Mouse (Mus musculus) brain, adult 2 months (tissue): ENCODE measurements around the gene Crtc3.

Source experiments
- DNase-seq: peaks from one replicate; pipeline ENCODE4 v3.0.0; 2011; ENCODE audit warnings: low read depth, low spot score

Crtc3 gene

GRCm38 (mm10) chr7:80688556-80689220, at the start of gene Crtc3:
Gene Crtc3 (minus strand): TSS chr7:80688877.
- DNase-seq = peak; percentile 77

- no peak for DNase-seq
These were observed 47.5 kb upstream of the Crtc3 start for GRCm38 (mm10) chr7:80736199-80736598.

DNA sequence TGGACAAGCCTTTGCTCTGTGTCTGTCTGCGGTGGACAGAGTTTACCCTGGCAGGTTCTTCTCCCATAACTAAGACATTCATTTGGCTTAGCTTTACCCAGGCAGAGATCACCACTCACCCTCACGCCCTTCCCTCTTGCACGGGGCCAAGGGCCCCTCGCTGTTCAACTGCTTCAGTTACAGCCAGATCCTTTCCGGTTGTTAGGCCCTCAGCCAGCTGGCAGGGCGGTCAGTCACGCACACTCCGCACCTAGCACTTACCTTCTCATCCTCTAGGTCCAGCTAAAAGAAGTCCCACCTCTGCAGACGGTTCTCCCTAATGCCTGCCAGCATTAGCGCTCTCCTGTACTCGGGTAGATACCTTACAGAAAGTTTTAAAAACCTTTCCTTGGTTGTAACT, 44.3 kb upstream of the Crtc3 start:
- DNase-seq = no peak

GRCm38 (mm10) chr7:80729662-80730061, 41.0 kb upstream of the Crtc3 start:
- DNase-seq = peak; percentile 78

- peak; percentile 84 for DNase-seq
These were observed 32.4 kb upstream of the Crtc3 start for GRCm38 (mm10) chr7:80721041-80721440.

GRCm38 (mm10) chr7:80719582-80719981, 30.9 kb upstream of the Crtc3 start:
- DNase-seq = no peak

DNA sequence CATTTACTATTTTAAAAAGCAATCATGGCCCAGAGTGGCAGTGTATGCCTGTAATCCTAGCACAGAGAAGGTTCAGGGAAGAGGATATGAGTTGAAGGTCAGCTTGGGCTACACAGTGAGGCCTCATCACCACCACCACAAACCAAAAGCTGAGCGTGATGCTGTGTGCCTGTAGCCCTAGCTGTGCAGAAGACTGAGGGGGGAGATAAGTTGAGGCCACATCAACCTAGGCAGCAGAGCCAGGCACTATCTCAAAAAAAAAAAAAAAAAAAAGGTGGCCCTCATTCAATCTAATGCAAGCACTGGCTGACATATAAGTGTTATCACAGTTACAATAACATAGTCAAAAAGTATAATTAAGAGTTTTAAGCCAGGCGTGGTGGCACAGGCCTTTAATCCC, 30.4 kb upstream of the Crtc3 start:
- DNase-seq = no peak

- DNase-seq = no peak
These were observed 29.8 kb upstream of the Crtc3 start for GRCm38 (mm10) chr7:80718471-80718870.

GRCm38 (mm10) chr7:80716758-80717157, 28.1 kb upstream of the Crtc3 start:
- no peak for DNase-seq

DNA sequence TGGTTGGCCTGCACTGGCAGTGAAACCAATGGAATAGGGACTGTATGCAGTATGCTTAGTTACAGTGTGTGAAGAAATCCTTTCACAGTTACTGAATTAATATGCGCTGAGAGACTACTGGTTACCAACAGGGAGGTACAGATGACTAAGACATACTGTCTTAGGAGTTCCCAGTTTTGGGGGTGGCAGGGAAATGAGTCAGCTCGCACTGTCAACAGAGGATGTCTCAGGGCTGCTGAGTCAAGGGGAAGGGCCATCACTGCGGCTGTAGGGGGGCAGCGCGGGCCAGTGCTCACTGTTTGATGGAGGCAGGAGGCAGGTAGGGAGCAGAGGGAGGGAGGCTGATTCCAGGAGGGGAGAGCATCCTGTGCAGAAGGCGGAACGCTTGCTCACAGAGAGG, 26.6 kb upstream of the Crtc3 start:
- peak; percentile 89 for DNase-seq

DNA sequence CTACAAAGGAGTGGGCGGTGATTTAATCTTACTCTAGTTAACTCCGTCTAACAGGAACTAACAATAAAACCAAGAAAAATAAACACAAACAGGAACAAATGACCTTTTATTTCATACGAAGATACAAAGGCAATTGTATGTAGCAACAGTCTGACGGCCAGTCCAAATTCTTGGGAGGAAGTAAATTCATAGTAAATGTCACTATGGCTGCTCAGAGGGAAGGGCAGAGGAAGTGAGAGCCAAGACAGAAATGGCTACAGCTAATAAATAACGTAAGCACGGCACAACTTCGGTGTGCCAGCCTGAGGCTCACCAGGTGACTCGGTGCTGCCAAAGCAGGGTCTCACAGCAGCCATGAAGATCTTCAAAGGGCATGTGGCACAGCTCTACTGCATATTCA, 22.8 kb upstream of the Crtc3 start:
- DNase-seq = no peak

- no peak for DNase-seq
These were observed 21.7 kb upstream of the Crtc3 start for GRCm38 (mm10) chr7:80710333-80710732.

- no peak for DNase-seq
These were observed 15.4 kb upstream of the Crtc3 start for GRCm38 (mm10) chr7:80704066-80704465.

DNA sequence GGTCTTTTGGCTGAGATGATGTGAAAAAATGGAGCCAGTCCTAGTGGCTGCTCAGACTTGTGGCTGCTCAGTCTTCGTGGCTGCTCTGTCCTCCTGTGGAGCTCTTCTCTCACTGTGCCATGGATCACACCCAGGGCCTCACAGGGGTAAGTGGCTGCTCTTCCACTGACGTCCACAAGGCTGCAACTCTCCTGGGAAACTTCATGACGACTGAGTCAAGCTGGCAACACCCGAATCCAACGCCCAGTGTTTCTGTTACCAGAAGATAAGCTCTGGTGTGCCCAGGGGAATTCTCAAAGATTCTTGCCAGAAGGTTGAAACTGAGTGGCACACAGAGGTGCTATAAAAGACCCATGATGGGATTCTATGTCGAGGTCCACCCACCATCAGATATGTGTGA, 13.8 kb upstream of the Crtc3 start:
- no peak for DNase-seq

DNA sequence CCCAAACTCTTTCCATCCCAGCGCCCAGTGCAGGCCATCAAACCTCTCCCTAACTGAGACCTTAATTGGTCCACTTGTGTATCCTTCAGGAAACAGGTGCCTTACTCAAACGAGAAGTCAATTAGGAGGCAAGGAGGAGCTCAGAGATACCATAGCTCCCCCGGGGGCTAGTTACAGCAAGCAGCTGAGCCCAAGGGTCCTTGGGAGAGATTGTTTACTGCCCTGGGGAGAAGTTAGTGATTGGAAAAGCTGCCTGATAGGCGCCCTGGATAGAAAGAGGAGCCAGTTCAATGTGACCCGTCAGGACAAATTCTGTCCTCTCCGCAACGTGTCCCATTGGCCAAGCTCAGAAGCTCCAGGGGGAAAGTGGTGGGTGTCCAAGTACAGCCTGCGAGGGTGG, 11.0 kb upstream of the Crtc3 start:
- DNase-seq = no peak

DNA sequence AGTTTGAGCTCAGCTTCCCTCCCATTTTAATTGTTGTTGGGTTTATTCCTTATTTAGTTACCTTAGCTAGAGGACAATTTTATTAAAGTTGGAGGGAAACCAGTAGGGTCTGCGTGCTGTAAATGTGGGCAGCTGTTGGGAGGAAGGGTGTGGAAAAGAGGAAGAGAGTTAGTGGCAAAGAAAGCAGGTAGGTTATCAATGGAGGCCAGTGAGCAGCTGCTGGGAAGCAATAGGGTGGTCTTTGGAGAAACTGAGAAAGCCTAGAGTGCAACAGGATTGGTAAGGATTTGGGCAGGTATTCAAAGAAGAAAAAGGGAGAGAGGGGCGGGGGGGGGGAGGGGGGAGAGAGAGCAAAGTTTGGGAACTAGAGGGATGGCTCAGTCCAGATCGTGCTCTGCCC, 10.3 kb upstream of the Crtc3 start:
- no peak for DNase-seq

- DNase-seq = no peak
These were observed 9.2 kb upstream of the Crtc3 start for GRCm38 (mm10) chr7:80697859-80698258.

GRCm38 (mm10) chr7:80696903-80697302, 8.2 kb upstream of the Crtc3 start:
- no peak for DNase-seq

DNA sequence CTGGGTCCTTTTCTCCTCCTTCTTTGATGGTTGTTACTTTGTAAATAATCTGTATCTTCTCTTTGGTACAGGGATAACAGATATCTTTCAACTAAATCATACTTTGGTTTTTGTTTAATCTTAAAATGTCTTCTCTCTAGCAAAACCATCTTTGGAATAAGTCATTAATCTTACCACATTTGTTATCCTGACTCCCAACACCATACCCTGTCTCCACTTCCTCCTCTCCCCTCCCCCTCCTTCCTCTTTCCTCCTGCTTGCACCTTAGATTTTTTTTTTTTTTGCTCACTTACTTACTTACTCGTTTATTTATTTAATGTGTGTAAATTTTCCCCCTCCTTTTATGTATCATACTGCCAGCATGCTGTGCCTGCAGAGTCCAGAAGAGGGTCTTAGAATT, 7.7 kb upstream of the Crtc3 start:
- no peak for DNase-seq

DNA sequence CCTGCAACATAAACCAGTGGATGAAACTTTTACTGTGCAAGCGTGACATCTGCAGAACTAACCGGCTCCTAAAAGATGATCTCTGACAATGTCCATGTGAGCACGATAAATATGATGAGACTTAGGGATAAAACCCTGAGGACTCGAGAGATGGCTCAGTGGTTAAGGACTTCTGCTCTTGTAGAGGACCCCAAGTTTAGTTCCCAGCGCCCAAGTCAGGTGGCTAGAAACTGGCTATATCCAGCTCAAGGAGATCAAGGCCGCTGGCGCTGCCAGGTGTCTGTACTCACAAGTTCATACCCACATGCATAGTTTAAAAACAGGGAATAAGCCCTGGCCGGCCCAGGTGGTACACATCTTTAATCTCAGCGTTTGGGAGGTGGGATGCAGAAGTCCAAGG, 3.8 kb upstream of the Crtc3 start:
- no peak for DNase-seq

GRCm38 (mm10) chr7:80691131-80691530, 2.5 kb upstream of the Crtc3 start:
- DNase-seq = peak; percentile 90

- DNase-seq = peak; percentile 67
These were observed 529 bp upstream of the Crtc3 start for GRCm38 (mm10) chr7:80689221-80689591.

GRCm38 (mm10) chr7:80687721-80688555, 739 bp downstream of the Crtc3 start:
- peak; percentile 89 for DNase-seq
